Mouse (Mus musculus): ENCODE measurements at regions not wholly inside any gene's neighbourhood (a gene's known extent, or its start where the extent isn't known, plus 50 kb on each side); places are given as distances from the start of the nearest gene placed in this dataset.
"Not testable (repeated sequence)": the region's sequence is repeated elsewhere in the genome, so short reads cannot be mapped to it uniquely, and the experiment has no call there.

DNA sequence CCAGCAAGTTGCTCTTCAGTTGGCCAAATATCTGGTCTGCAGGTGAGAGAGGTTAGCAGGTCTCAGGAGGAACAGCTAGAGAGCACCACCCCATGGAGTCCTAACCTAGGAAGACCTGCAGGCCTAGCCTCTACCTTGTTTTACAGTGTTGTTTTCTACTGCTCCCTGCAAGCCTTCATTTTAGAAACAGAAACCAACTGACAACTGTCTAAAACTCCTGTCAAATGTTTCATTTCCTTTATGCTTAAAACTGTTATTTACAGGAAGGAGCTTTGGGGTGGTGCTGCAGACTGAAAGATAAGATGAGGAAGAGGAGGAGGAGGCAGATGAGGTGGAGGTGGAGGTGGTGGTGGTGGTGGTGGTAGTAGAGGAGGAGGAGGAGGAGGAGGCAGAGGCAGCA, 96.6 kb upstream of the Selenop start:
- no peak for DNase-seq (ENCODE audit: extremely low spot score, low spot score)

DNA sequence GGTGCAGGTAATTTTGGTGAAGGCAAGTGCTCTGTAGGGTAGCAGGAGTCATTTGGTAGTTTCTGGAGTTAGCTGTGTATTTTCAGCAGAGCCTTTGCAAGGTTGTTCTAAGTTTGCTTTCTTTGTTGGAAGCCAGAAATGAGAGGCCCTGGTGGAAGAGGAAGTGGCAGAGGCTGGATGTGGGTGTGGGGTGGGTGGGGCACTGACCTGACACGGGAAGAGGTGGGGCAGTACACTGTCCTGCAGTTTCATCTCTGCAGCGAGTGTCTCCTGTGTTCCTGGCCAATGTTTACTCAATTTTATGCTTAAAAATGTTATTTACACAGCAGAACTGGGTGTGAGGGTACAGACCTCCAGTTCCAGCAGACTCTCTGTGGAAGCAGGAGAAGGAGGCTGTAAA, 94.3 kb upstream of the Selenop start:
- DNase-seq (ENCODE audit: extremely low spot score, low spot score): no peak

GRCm38 (mm10) chr15:3174848-3175247, 93.5 kb upstream of the Selenop start:
- no peak for DNase-seq (ENCODE audit: extremely low spot score, low spot score)

GRCm38 (mm10) chr15:3201912-3202653, 66.3 kb upstream of the Selenop start:
- peak; percentile 34 for DNase-seq (ENCODE audit: extremely low spot score, low spot score)

GRCm38 (mm10) chr15:3205522-3205921, 62.8 kb upstream of the Selenop start:
- no peak for DNase-seq (ENCODE audit: extremely low spot score, low spot score)

DNA sequence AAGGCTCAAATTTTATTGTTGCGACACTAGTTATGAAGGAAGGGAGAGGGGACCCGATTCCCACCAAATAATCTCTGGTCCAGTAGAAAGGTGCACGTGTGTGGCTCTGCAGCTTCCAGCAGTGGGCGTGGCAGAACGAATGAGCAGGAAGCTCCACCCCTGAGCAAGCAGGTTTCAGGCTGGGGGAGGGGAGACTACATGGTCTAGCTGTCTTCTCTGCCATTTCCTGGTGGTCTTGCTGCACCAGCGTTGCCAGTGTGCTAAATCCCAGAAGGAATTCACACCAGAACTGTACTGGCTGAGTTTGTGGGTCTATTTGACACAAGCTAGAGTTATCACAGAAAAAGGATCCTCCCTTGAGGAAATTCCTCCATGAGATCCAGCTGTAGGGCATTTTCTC, 62.3 kb upstream of the Selenop start:
- not testable (repeated sequence) for DNase-seq (ENCODE audit: extremely low spot score, low spot score)

DNA sequence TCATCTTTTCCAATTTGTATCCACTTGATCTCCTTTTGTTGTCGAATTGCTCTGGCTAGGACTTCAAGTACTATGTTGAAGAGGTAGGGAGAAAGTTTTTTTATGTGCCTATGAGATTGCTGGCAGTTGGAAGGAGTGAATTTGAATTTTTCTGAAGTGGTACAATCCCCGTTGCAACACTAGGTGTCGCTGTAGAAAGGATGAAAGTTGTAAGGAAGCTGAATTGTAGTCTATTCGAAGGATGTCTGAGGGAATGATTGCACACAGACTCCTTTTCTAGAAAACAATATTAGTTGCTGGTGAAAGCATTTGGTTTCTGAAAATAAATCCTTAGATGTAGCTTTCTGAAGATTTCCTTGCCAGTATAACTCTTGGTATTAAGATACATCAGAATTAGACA, 54.6 kb upstream of the Selenop start:
- no peak for DNase-seq (ENCODE audit: extremely low spot score, low spot score)

DNA sequence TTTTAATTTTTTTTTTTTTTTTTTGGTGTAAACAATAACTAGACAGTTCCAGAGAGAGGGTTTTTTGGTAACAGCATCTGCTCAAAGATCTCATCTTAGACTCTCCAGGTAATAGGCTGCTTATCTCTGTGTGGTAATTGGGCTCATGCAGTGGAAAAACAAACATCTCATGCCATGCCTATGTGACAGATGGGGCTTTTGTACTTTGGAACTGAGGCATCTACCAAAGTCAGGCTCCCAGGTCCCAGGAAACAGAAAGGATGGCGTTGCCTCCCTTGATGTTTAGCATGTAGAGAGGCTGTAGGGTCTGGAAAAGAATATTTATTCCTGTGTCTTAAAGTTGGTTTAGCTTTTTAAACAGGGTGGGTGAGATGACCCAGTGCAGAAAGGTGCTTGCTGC, 53.1 kb upstream of the Selenop start:
- no peak for DNase-seq (ENCODE audit: extremely low spot score, low spot score)
